Mouse (Mus musculus) kidney, adult 2 months (tissue): ENCODE results near the gene Cutc.

ENCODE experiments used
- CTCF ChIP-seq: fragments of 200-500 bp; conservative IDR thresholded peaks from 2 replicates; pipeline ENCODE4 v1.5.1; 2011; ENCODE audit warnings: low read depth, mild to moderate bottlenecking, control low read depth, low read length, moderate library complexity, mixed read lengths; ENCODE audit not compliant: insufficient read depth, insufficient read length
- POLR2A ChIP-seq: fragments of 200-500 bp; IDR thresholded peaks from one replicate; pipeline ENCODE4 v1.6.1; 2011; ENCODE audit warnings: low read depth, low read length, control low read depth

DNA sequence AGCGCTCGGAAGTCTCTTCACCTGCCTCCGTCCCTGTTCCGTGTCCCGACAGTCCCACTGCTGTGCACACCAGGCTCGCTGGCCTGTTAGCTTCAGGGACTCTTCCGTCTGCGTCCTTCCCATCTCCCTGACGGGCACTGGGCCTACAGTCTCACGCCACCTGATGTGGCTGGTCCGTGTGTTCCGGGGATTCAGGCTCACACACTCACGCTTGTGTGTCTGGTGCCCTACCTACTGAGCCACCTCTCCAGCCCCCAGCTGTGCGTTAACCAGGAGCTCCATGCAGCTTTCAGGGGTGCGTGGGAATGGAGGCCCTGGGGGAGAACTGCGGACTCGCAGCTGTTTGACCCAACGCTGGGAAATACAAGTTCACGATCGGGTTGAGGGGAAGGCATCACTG is 28.6 kb upstream of the Cutc start:
- TF ChIP-seq POLR2A (no peak), CTCF (no peak)
